Mouse (Mus musculus) forebrain, embryonic 14.5 days (tissue): Measurements from ENCODE around the gene Stat4. TPM values are rescaled to one million over a fixed set of nuclear protein-coding genes. Genes with fewer than 3 reads are reported as not detected.

Experiments used
- ATAC-seq: fragments of 200-750 bp; cut with Nextera tagmentation; 2 replicates; pipeline ENCODE4 v1.8.0; 2017; ENCODE audit warnings: mild to moderate bottlenecking, moderate library complexity
- DNase-seq: peaks from one replicate; pipeline ENCODE4 v3.0.0-alpha.2; 2015; ENCODE audit warnings: low spot score
- H3K27ac ChIP-seq: fragments of 300-500 bp; sonication (generic); 2 replicates; pipeline ENCODE4 v1.5.1; 2014; ENCODE audit warnings: low read depth, mild to moderate bottlenecking, control low read depth, low read length, moderate library complexity
- H3K27me3 ChIP-seq: fragments of 300-500 bp; sonication (generic); replicated peaks from 2 replicates; pipeline ENCODE4 v1.6.1; 2014; ENCODE audit warnings: low read length, control low read depth, mixed read lengths; ENCODE audit not compliant: control insufficient read depth, insufficient read depth
- H3K36me3 ChIP-seq: fragments of 300-500 bp; sonication (generic); 2 replicates; pipeline ENCODE4 v1.6.1; 2014; ENCODE audit warnings: low read length, control low read depth; ENCODE audit not compliant: control insufficient read depth, insufficient read depth
- H3K4me1 ChIP-seq: fragments of 300-500 bp; sonication (generic); 2 replicates; pipeline ENCODE4 v1.6.1; 2014; ENCODE audit warnings: antibody characterized with exemption, low read length, control low read depth; ENCODE audit not compliant: control insufficient read depth, insufficient read depth
- H3K4me2 ChIP-seq: fragments of 300-500 bp; sonication (generic); 2 replicates; pipeline ENCODE4 v1.6.1; 2014; ENCODE audit warnings: mild to moderate bottlenecking, control low read depth, low read length
- H3K4me3 ChIP-seq: fragments of 300-500 bp; sonication (generic); 2 replicates; pipeline ENCODE4 v1.5.1; 2014; ENCODE audit warnings: low read depth, low read length, control low read depth
- H3K9ac ChIP-seq: fragments of 300-500 bp; sonication (generic); 2 replicates; pipeline ENCODE4 v1.6.1; 2014; ENCODE audit warnings: mild to moderate bottlenecking, low read length, control low read depth, moderate library complexity
- H3K9me3 ChIP-seq: fragments of 300-500 bp; sonication (generic); replicated peaks from 2 replicates; pipeline ENCODE4 v1.6.1; 2016; ENCODE audit warnings: low read length, control low read depth, mixed read lengths; ENCODE audit not compliant: control insufficient read depth
- WGBS: fragments of 180-500 bp; shearing (Covaris S2); extraction: QIAGEN DNeasy Blood & Tissue Kit; methylation state at CpG from one replicate; pipeline ENCODE4 v1.1.7; 2014; 5-methylcytosine and 5-hydroxymethylcytosine counted together
- polyA plus RNA-seq: library from polyadenylated mRNA; unstranded; fragments of >200 nt; fragmentation: Nextera tagmentation; extraction: Ambion mirVana; gene quantifications from 2 replicates; pipeline ENCODE4 v1.2.1, GENCODE M21; 2014

Stat4 gene
- polyA plus RNA-seq, 1 experiment from 2014 or later: 1.6 TPM

GRCm38 (mm10) chr1:52118860-52119591 lies 132.1 kb downstream of the Stat4 start, which contains the start of gene Stat1:
TSS of gene Stat1 (plus strand) at chr1:52119440.
- H3K4me3 ChIP-seq: peak within 1 kb of the TSS; percentile 81
- peak; percentile 97 for ATAC-seq
- peak; percentile 91 for DNase-seq
- H3K9me3 ChIP-seq: no peaks in the 10 kb centered on the region
- WGBS: 3% methylated on average over 37 of the region's 37 CpGs
- H3K4me1 ChIP-seq: no peaks in the 10 kb centered on the region
- H3K4me2 ChIP-seq: peak within 1 kb of the TSS; percentile 90
- no peak within 1 kb of the TSS for H3K27ac ChIP-seq
- no peaks in the 10 kb centered on the region for H3K27me3 ChIP-seq
- no peaks in the 10 kb centered on the region for H3K36me3 ChIP-seq
- peak within 1 kb of the TSS; percentile 76 for H3K9ac ChIP-seq

GRCm38 (mm10) chr1:52119691-52120090 lies 132.7 kb downstream of the Stat4 start:
- peak; percentile 16 for DNase-seq
- Histone ChIP-seq H3K9me3 (no peaks in the 10 kb centered on the region), H3K4me3 (peak overlapping the region; percentile 81), H3K4me1 (no peaks in the 10 kb centered on the region), H3K4me2 (peak overlapping the region; percentile 90), H3K27ac (no peak overlapping the region), H3K27me3 (no peaks in the 10 kb centered on the region), H3K9ac (peak overlapping the region; percentile 76), H3K36me3 (no peaks in the 10 kb centered on the region)
- under 1% methylated on average over 20 of the region's 20 CpGs for WGBS
- ATAC-seq: peak; percentile 18; the same call in 1 of the 2 replicates

- Histone ChIP-seq H3K27ac (no peak overlapping the region), H3K4me2 (peak overlapping the region; percentile 90), H3K4me1 (no peaks in the 10 kb centered on the region), H3K9me3 (no peaks in the 10 kb centered on the region), H3K36me3 (no peaks in the 10 kb centered on the region), H3K4me3 (peak overlapping the region; percentile 81), H3K27me3 (no peaks in the 10 kb centered on the region), H3K9ac (peak overlapping the region; percentile 7; the same call in 1 of the 2 replicates)
- ATAC-seq (no peak), DNase-seq (no peak)
- 36% methylated on average over 10 of the region's 10 CpGs for WGBS
Measured at GRCm38 (mm10) chr1:52120191-52120590, 133.2 kb downstream of the Stat4 start.

- ATAC-seq (no peak), DNase-seq (no peak)
- no peak overlapping the region for H3K9ac ChIP-seq
- no peak overlapping the region for H3K4me3 ChIP-seq
- no peaks in the 10 kb centered on the region for H3K4me1 ChIP-seq
- H3K4me2 ChIP-seq: no peak overlapping the region
- 89% methylated on average over 3 of the region's 3 CpGs for WGBS
- no peak overlapping the region for H3K27ac ChIP-seq
- no peaks in the 10 kb centered on the region for H3K36me3 ChIP-seq
- no peaks in the 10 kb centered on the region for H3K9me3 ChIP-seq
- no peaks in the 10 kb centered on the region for H3K27me3 ChIP-seq
Measured at GRCm38 (mm10) chr1:52121052-52121451, 134.1 kb downstream of the Stat4 start.

- H3K4me3 ChIP-seq: no peak overlapping the region
- no peak overlapping the region for H3K4me2 ChIP-seq
- H3K27ac ChIP-seq: no peak overlapping the region
- H3K9me3 ChIP-seq: no peaks in the 10 kb centered on the region
- 0 out of 2 replicates have a peak, but pooled peaks cover 4% of the 10 kb centered on the region for H3K36me3 ChIP-seq
- H3K27me3 ChIP-seq: no peaks in the 10 kb centered on the region
- H3K4me1 ChIP-seq: no peaks in the 10 kb centered on the region
- DNase-seq (no peak), ATAC-seq (no peak)
- no peak overlapping the region for H3K9ac ChIP-seq
- WGBS: 75% methylated on average over 3 of the region's 3 CpGs
Measured at GRCm38 (mm10) chr1:52124818-52125217, 137.9 kb downstream of the Stat4 start.

GRCm38 (mm10) chr1:52127350-52127749 lies 140.4 kb downstream of the Stat4 start:
- no peak overlapping the region for H3K9ac ChIP-seq
- no peak overlapping the region for H3K27ac ChIP-seq
- H3K4me1 ChIP-seq: no peaks in the 10 kb centered on the region
- H3K9me3 ChIP-seq: no peaks in the 10 kb centered on the region
- DNase-seq (no peak), ATAC-seq (no peak)
- H3K4me2 ChIP-seq: no peak overlapping the region
- WGBS: 95% methylated on average over 6 of the region's 6 CpGs
- H3K36me3 ChIP-seq: 0 out of 2 replicates have a peak, but pooled peaks cover 4% of the 10 kb centered on the region
- H3K27me3 ChIP-seq: no peaks in the 10 kb centered on the region
- no peak overlapping the region for H3K4me3 ChIP-seq

GRCm38 (mm10) chr1:52129794-52130193 lies 142.8 kb downstream of the Stat4 start:
- H3K27me3 ChIP-seq: no peaks in the 10 kb centered on the region
- 67% methylated on average over 6 of the region's 6 CpGs for WGBS
- no peak for DNase-seq
- H3K4me1 ChIP-seq: no peaks in the 10 kb centered on the region
- H3K27ac ChIP-seq: no peak overlapping the region
- H3K9ac ChIP-seq: no peak overlapping the region
- ATAC-seq: no peak
- H3K4me3 ChIP-seq: no peak overlapping the region
- 0 out of 2 replicates have a peak, but pooled peaks cover 4% of the 10 kb centered on the region for H3K36me3 ChIP-seq
- H3K9me3 ChIP-seq: no peaks in the 10 kb centered on the region
- no peak overlapping the region for H3K4me2 ChIP-seq

GRCm38 (mm10) chr1:52131787-52132377 lies 144.9 kb downstream of the Stat4 start:
- 86% methylated on average over 11 of the region's 11 CpGs for WGBS
- Histone ChIP-seq H3K27me3 (no peaks in the 10 kb centered on the region), H3K4me3 (no peak overlapping the region), H3K27ac (no peak overlapping the region), H3K9me3 (no peaks in the 10 kb centered on the region), H3K36me3 (0 out of 2 replicates have a peak, but pooled peaks cover 4% of the 10 kb centered on the region), H3K4me1 (no peaks in the 10 kb centered on the region), H3K9ac (no peak overlapping the region), H3K4me2 (no peak overlapping the region)
- no peak for ATAC-seq
- DNase-seq: no peak

- Histone ChIP-seq H3K27me3 (no peaks in the 10 kb centered on the region), H3K9me3 (no peaks in the 10 kb centered on the region), H3K27ac (no peak overlapping the region), H3K4me2 (no peak overlapping the region), H3K9ac (no peak overlapping the region), H3K4me1 (no peaks in the 10 kb centered on the region), H3K36me3 (no peaks in the 10 kb centered on the region), H3K4me3 (no peak overlapping the region)
- ATAC-seq (no peak), DNase-seq (no peak)
- 74% methylated on average over 8 of the region's 8 CpGs for WGBS
Measured at GRCm38 (mm10) chr1:52133254-52133653, 146.3 kb downstream of the Stat4 start.
